Mouse (Mus musculus) liver, adult 2 months (tissue): ENCODE measurements around the gene Cldn12.
A peak's percentile ranks its signal among the peaks of the same experiment; 100 is the strongest.

Source experiments
- CTCF ChIP-seq: fragments of 200-500 bp; IDR thresholded peaks from 2 replicates; pipeline ENCODE4 v1.5.1; 2011; ENCODE audit warnings: low read depth, low read length, control low read depth
- POLR2A ChIP-seq: fragments of 200-500 bp; IDR thresholded peaks from 2 replicates; pipeline ENCODE4 v1.6.1; 2011; ENCODE audit warnings: low read length, control low read depth; ENCODE audit not compliant: insufficient read depth; ENCODE audit errors: extremely low read depth

- peak; percentile 1; the same call in 1 of the 2 replicates for TF ChIP-seq CTCF
- TF ChIP-seq POLR2A: no peak
Observed at GRCm38 (mm10) chr5:5492163-5492562, 22.6 kb downstream of the Cldn12 start.
